Mouse (Mus musculus) intestine, embryonic 14.5 days (tissue): ENCODE measurements around the gene Ddah1. TPM values are rescaled to one million over a fixed set of nuclear protein-coding genes. Genes with fewer than 3 reads are reported as not detected.

Experiments used
- ATAC-seq: fragments of 200-750 bp; cut with Nextera tagmentation; replicated peaks from 2 replicates; pipeline ENCODE4 v1.8.0; 2017; ENCODE audit warnings: low read depth, moderate number of reproducible peaks, moderate TSS enrichment, moderate library complexity; ENCODE audit not compliant: low FRiP score, low TSS enrichment
- DNase-seq: peaks from one replicate; pipeline ENCODE4 v3.0.0-alpha.2; 2018; ENCODE audit warnings: low spot score
- H3K27ac ChIP-seq: fragments of 300-500 bp; sonication (generic); 2 replicates; pipeline ENCODE4 v1.5.1; 2014; ENCODE audit warnings: low read depth, mild to moderate bottlenecking, control low read depth
- H3K27me3 ChIP-seq: fragments of 300-500 bp; sonication (generic); replicated peaks from 2 replicates; pipeline ENCODE4 v1.6.1; 2014; ENCODE audit warnings: low read length, control low read depth; ENCODE audit not compliant: control insufficient read depth, insufficient read depth
- H3K36me3 ChIP-seq: fragments of 300-500 bp; sonication (generic); 2 replicates; pipeline ENCODE4 v1.6.1; 2014; ENCODE audit warnings: low read length, control low read depth; ENCODE audit not compliant: control insufficient read depth, insufficient read depth
- H3K4me1 ChIP-seq: fragments of 300-500 bp; sonication (generic); replicated peaks from 2 replicates; pipeline ENCODE4 v1.6.1; 2014; ENCODE audit warnings: low read length, control low read depth, mixed read lengths; ENCODE audit not compliant: control insufficient read depth, insufficient read depth
- H3K4me2 ChIP-seq: fragments of 300-500 bp; sonication (generic); 2 replicates; pipeline ENCODE4 v1.6.1; 2014; ENCODE audit warnings: low read length
- H3K4me3 ChIP-seq: fragments of 300-500 bp; sonication (generic); 2 replicates; pipeline ENCODE4 v1.5.1; 2014; ENCODE audit warnings: low read depth, low read length, control low read depth, mixed read lengths
- H3K9ac ChIP-seq: fragments of 300-500 bp; sonication (generic); 2 replicates; pipeline ENCODE4 v1.6.1; 2014; ENCODE audit warnings: mild to moderate bottlenecking, low read length
- H3K9me3 ChIP-seq: fragments of 300-500 bp; sonication (generic); 2 replicates; pipeline ENCODE4 v1.6.1; 2016; ENCODE audit warnings: low read length, control low read depth; ENCODE audit not compliant: control insufficient read depth
- WGBS: fragments of 180-500 bp; shearing (Covaris S2); extraction: QIAGEN DNeasy Blood & Tissue Kit; methylation state at CpG from one replicate; pipeline ENCODE4 v1.1.7; 2014; 5-methylcytosine and 5-hydroxymethylcytosine counted together
- polyA plus RNA-seq: library from polyadenylated mRNA; unstranded; fragments of >200 nt; fragmentation: Nextera tagmentation; extraction: Ambion mirVana; gene quantifications from 2 replicates; pipeline ENCODE4 v1.2.1, GENCODE M21; 2014

The Ddah1 gene
- polyA plus RNA-seq, 1 experiment from 2014 or later, result 46.9 TPM

GRCm38 (mm10) chr3:145852041-145852440 lies 93.6 kb downstream of the Ddah1 start:
- ATAC-seq (no peak), DNase-seq (no peak)
- H3K36me3 ChIP-seq, result no peaks in the 10 kb centered on the region
- H3K27ac ChIP-seq, result no peak overlapping the region
- H3K4me2 ChIP-seq, result no peak overlapping the region
- no peaks in the 10 kb centered on the region for H3K9me3 ChIP-seq
- WGBS, result 88% methylated on average over 5 of the region's 5 CpGs
- H3K4me3 ChIP-seq, result no peak overlapping the region
- no peaks in the 10 kb centered on the region for H3K27me3 ChIP-seq
- no peaks in the 10 kb centered on the region for H3K4me1 ChIP-seq
- no peak overlapping the region for H3K9ac ChIP-seq

GRCm38 (mm10) chr3:145852800-145853199 lies 94.3 kb downstream of the Ddah1 start:
- Histone ChIP-seq H3K36me3 (no peaks in the 10 kb centered on the region), H3K4me2 (no peak overlapping the region), H3K4me3 (no peak overlapping the region), H3K9me3 (peaks cover 3% of the 10 kb centered on the region; the same call in 1 of the 2 replicates), H3K27me3 (no peaks in the 10 kb centered on the region), H3K4me1 (no peaks in the 10 kb centered on the region), H3K27ac (no peak overlapping the region), H3K9ac (no peak overlapping the region)
- WGBS, result 96% methylated on average over 4 of the region's 4 CpGs
- no peak for ATAC-seq
- no peak for DNase-seq

- 89% methylated on average over 4 of the region's 4 CpGs for WGBS
- Histone ChIP-seq H3K4me1 (no peaks in the 10 kb centered on the region), H3K36me3 (no peaks in the 10 kb centered on the region), H3K4me2 (no peak overlapping the region), H3K27me3 (no peaks in the 10 kb centered on the region), H3K4me3 (no peak overlapping the region), H3K27ac (no peak overlapping the region), H3K9ac (no peak overlapping the region), H3K9me3 (peaks cover 3% of the 10 kb centered on the region; the same call in 1 of the 2 replicates)
- DNase-seq (no peak), ATAC-seq (no peak)
Measured at GRCm38 (mm10) chr3:145853713-145854112, 95.2 kb downstream of the Ddah1 start.

- WGBS, result 73% methylated on average over 5 of the region's 5 CpGs
Measured at GRCm38 (mm10) chr3:145854427-145854826, 96.0 kb downstream of the Ddah1 start.

GRCm38 (mm10) chr3:145855299-145855698 lies 96.8 kb downstream of the Ddah1 start:
- ATAC-seq, result no peak
- peaks cover 3% of the 10 kb centered on the region; the same call in 1 of the 2 replicates for H3K9me3 ChIP-seq
- H3K4me2 ChIP-seq, result no peak overlapping the region
- no peaks in the 10 kb centered on the region for H3K27me3 ChIP-seq
- no peak for DNase-seq
- WGBS, result 89% methylated on average over 6 of the region's 6 CpGs
- H3K9ac ChIP-seq, result no peak overlapping the region
- H3K4me3 ChIP-seq, result no peak overlapping the region
- H3K36me3 ChIP-seq, result no peaks in the 10 kb centered on the region
- H3K27ac ChIP-seq, result no peak overlapping the region
- H3K4me1 ChIP-seq, result no peaks in the 10 kb centered on the region

More at GRCm38 (mm10) chr3:145854427-145854826, 96.0 kb downstream of the Ddah1 start:
- no peaks in the 10 kb centered on the region for H3K4me1 ChIP-seq
- H3K36me3 ChIP-seq, result no peaks in the 10 kb centered on the region
- H3K4me3 ChIP-seq, result no peak overlapping the region
- H3K9ac ChIP-seq, result no peak overlapping the region
- DNase-seq (no peak), ATAC-seq (no peak)
- H3K4me2 ChIP-seq, result no peak overlapping the region
- peaks cover 3% of the 10 kb centered on the region; the same call in 1 of the 2 replicates for H3K9me3 ChIP-seq
- no peak overlapping the region for H3K27ac ChIP-seq
- H3K27me3 ChIP-seq, result no peaks in the 10 kb centered on the region

GRCm38 (mm10) chr3:145858388-145858787 lies 99.9 kb downstream of the Ddah1 start:
- peaks cover 3% of the 10 kb centered on the region; the same call in 1 of the 2 replicates for H3K9me3 ChIP-seq
- no peak for DNase-seq
- 92% methylated on average over 5 of the region's 5 CpGs for WGBS
- ATAC-seq, result no peak
- no peak overlapping the region for H3K9ac ChIP-seq
- no peak overlapping the region for H3K4me3 ChIP-seq
- no peaks in the 10 kb centered on the region for H3K27me3 ChIP-seq
- H3K27ac ChIP-seq, result no peak overlapping the region
- no peaks in the 10 kb centered on the region for H3K36me3 ChIP-seq
- no peaks in the 10 kb centered on the region for H3K4me1 ChIP-seq
- H3K4me2 ChIP-seq, result no peak overlapping the region

- H3K4me1 ChIP-seq, result no peaks in the 10 kb centered on the region
- H3K27me3 ChIP-seq, result no peaks in the 10 kb centered on the region
Measured at GRCm38 (mm10) chr3:145862521-145862920, 104.0 kb downstream of the Ddah1 start.

GRCm38 (mm10) chr3:145864033-145864712 lies 105.7 kb downstream of the Ddah1 start:
- Histone ChIP-seq H3K27me3 (no peaks in the 10 kb centered on the region), H3K9ac (no peak overlapping the region), H3K4me3 (no peak overlapping the region), H3K4me2 (no peak overlapping the region), H3K27ac (no peak overlapping the region; the same call in 1 of the 2 replicates), H3K4me1 (no peaks in the 10 kb centered on the region), H3K36me3 (no peaks in the 10 kb centered on the region), H3K9me3 (0 out of 2 replicates have a peak, but pooled peaks cover 4% of the 10 kb centered on the region)
- WGBS, result 82% methylated on average over 8 of the region's 8 CpGs
- no peak for ATAC-seq
- no peak for DNase-seq

More at GRCm38 (mm10) chr3:145862521-145862920, 104.0 kb downstream of the Ddah1 start:
- Histone ChIP-seq H3K4me2 (no peak overlapping the region), H3K4me3 (no peak overlapping the region), H3K27ac (no peak overlapping the region), H3K36me3 (no peaks in the 10 kb centered on the region), H3K9me3 (0 out of 2 replicates have a peak, but pooled peaks cover 4% of the 10 kb centered on the region), H3K9ac (no peak overlapping the region)
- ATAC-seq, result no peak
- no peak for DNase-seq
- 32% methylated on average over 4 of the region's 4 CpGs for WGBS
